Mouse (Mus musculus): Measurements from ENCODE around the gene Coq8b.

- TF ChIP-seq POLR2A (IDR thresholded peaks at IDR 0.05; ENCODE audit: extremely low read depth, insufficient read depth, low read length): no peak
- TF ChIP-seq CTCF (IDR thresholded peaks at IDR 0.05; ENCODE audit: extremely low read depth, insufficient read depth, low read length): no peak
Observed at GRCm38 (mm10) chr7:27276021-27276420, 43.2 kb downstream of the Coq8b start.
